Mouse (Mus musculus) liver, embryonic 13.5 days (tissue): ENCODE results near the gene Wnt1. TPM values are rescaled to one million over a fixed set of nuclear protein-coding genes. Genes with fewer than 3 reads are reported as not detected.

Experiments
- ATAC-seq: fragments of 200-750 bp; cut with Nextera tagmentation; 2 replicates; pipeline ENCODE4 v1.8.0; 2017; ENCODE audit warnings: low read depth, mild to moderate bottlenecking, moderate number of reproducible peaks, moderate library complexity
- DNase-seq: peaks from one replicate; pipeline ENCODE4 v3.0.0; 2022
- H3K27ac ChIP-seq: fragments of 300-500 bp; sonication (generic); 2 replicates; pipeline ENCODE4 v1.5.1; 2015; ENCODE audit warnings: moderate library complexity, mild to moderate bottlenecking, inconsistent platforms
- H3K27me3 ChIP-seq: fragments of 300-500 bp; sonication (generic); 2 replicates; pipeline ENCODE4 v1.6.1; 2015; ENCODE audit warnings: mild to moderate bottlenecking, inconsistent platforms
- H3K36me3 ChIP-seq: fragments of 300-500 bp; sonication (generic); 2 replicates; pipeline ENCODE4 v1.6.1; 2015; ENCODE audit warnings: mild to moderate bottlenecking, inconsistent platforms
- H3K4me1 ChIP-seq: fragments of 300-500 bp; sonication (generic); replicated peaks from 2 replicates; pipeline ENCODE4 v1.6.1; 2015; ENCODE audit warnings: inconsistent platforms
- H3K4me2 ChIP-seq: fragments of 300-500 bp; sonication (generic); 2 replicates; pipeline ENCODE4 v1.6.1; 2015; ENCODE audit warnings: inconsistent platforms, mild to moderate bottlenecking, moderate library complexity
- H3K4me3 ChIP-seq: fragments of 300-500 bp; sonication (generic); replicated peaks from 2 replicates; pipeline ENCODE4 v1.5.1; 2015; ENCODE audit warnings: mild to moderate bottlenecking, inconsistent platforms
- H3K9ac ChIP-seq: fragments of 300-500 bp; sonication (generic); 2 replicates; pipeline ENCODE4 v1.6.1; 2015; ENCODE audit warnings: mild to moderate bottlenecking, inconsistent platforms
- H3K9me3 ChIP-seq: fragments of 300-500 bp; sonication (generic); replicated peaks from 2 replicates; pipeline ENCODE4 v1.6.1; 2016; ENCODE audit warnings: inconsistent platforms
- WGBS: fragments of 180-500 bp; shearing (Covaris S2); methylation state at CpG from one replicate; pipeline ENCODE4 v1.1.7; 2015; ENCODE audit not compliant: insufficient replicate concordance; 5-methylcytosine and 5-hydroxymethylcytosine counted together
- polyA plus RNA-seq: library from polyadenylated mRNA; unstranded; fragments of >200 nt; fragmentation: Nextera tagmentation; extraction: Ambion mirVana; gene quantifications from 2 replicates; pipeline ENCODE4 v1.2.1, GENCODE M21; 2015

Gene Wnt1
- polyA plus RNA-seq, 1 experiment from 2014 or later = not detected

DNA sequence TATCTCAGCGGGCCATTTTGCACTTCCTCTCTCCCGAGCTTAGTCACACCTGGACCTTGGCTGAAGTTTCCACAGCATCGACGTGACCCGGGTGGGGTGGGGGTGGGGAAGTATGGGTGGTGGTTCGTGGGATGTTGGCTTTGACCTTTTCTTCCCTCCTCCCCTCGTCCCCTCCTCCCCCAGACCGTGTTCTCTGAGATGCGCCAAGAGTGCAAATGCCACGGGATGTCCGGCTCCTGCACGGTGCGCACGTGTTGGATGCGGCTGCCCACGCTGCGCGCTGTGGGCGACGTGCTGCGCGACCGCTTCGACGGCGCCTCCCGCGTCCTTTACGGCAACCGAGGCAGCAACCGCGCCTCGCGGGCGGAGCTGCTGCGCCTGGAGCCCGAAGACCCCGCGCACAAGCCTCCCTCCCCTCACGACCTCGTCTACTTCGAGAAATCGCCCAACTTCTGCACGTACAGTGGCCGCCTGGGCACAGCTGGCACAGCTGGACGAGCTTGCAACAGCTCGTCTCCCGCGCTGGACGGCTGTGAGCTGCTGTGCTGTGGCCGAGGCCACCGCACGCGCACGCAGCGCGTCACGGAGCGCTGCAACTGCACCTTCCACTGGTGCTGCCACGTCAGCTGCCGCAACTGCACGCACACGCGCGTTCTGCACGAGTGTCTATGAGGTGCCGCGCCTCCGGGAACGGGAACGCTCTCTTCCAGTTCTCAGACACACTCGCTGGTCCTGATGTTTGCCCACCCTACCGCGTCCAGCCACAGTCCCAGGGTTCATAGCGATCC is 2.8 kb downstream of the Wnt1 start:
- Histone ChIP-seq H3K27me3 (peaks cover 100% of the 10 kb centered on the region), H3K27ac (no peak overlapping the region), H3K4me2 (no peak overlapping the region), H3K9ac (no peak overlapping the region), H3K9me3 (no peaks in the 10 kb centered on the region), H3K36me3 (no peaks in the 10 kb centered on the region), H3K4me3 (peak overlapping the region; percentile 4), H3K4me1 (peaks cover 18% of the 10 kb centered on the region)
- DNase-seq (no peak), ATAC-seq (no peak)
- WGBS = 3% methylated on average over 75 of the region's 75 CpGs

- H3K36me3 ChIP-seq = no peaks in the 10 kb centered on the region
- no peaks in the 10 kb centered on the region for H3K9me3 ChIP-seq
- peaks cover 18% of the 10 kb centered on the region for H3K4me1 ChIP-seq
- H3K27me3 ChIP-seq = peaks cover 100% of the 10 kb centered on the region
- ATAC-seq (no peak), DNase-seq (no peak)
- no peak overlapping the region for H3K27ac ChIP-seq
- H3K9ac ChIP-seq = no peak overlapping the region
- no peak overlapping the region for H3K4me3 ChIP-seq
- H3K4me2 ChIP-seq = no peak overlapping the region
- 5% methylated on average over 13 of the region's 13 CpGs for WGBS
Observed at GRCm38 (mm10) chr15:98793141-98793698, 3.6 kb downstream of the Wnt1 start.

DNA sequence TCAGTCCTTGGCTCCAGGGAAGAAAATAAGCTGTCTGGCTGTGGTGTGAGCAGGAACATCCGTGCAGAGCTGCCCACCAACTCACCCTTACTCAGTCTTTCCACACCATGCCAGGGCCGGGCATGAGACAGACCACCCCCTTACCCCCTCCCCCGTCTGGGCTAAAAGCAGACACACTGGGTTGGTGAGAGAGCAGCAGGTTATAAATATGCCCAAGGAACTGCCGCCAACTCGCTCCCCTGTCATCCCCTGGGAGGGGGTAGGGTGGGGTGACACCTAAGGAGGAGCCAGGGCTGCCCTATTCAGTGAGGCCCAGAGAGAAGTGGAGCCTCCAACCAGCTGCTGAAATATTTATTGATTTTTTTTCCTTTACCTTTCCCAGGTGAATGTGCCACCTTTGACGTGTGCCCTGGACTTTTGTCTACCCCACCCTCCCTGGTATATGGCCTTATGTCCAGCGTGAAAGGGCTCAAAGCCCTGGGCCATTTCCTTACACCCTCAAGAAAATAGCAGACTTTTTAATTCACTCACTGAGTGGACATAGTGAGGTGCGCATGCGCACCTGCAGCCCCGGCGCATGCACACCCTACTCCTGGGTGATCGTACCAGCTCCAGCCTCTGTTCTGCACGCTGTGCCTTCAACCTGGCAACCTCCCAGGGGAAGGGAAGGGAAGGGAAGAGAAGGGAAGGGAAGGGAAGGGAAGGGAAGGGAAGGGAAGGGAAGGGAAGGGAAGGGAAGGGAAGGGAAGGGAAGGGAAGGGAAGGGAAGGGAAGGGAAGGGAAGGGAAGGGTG is 7.3 kb downstream of the Wnt1 start:
- no peak for DNase-seq
- no peak overlapping the region for H3K9ac ChIP-seq

GRCm38 (mm10) chr15:98797835-98798492 is 8.3 kb downstream of the Wnt1 start:
- H3K4me1 ChIP-seq = peaks cover 7% of the 10 kb centered on the region; the same call in 1 of the 2 replicates
- no peaks in the 10 kb centered on the region for H3K36me3 ChIP-seq
- DNase-seq = no peak
- no peak overlapping the region for H3K4me2 ChIP-seq
- no peak for ATAC-seq
- no peaks in the 10 kb centered on the region for H3K9me3 ChIP-seq
- H3K9ac ChIP-seq = no peak overlapping the region
- H3K27ac ChIP-seq = no peak overlapping the region
- H3K4me3 ChIP-seq = no peak overlapping the region
- peaks cover 100% of the 10 kb centered on the region for H3K27me3 ChIP-seq
- 6% methylated on average over 28 of the region's 28 CpGs for WGBS

More for the DNA sequence above, 7.3 kb downstream of the Wnt1 start:
- H3K4me1 ChIP-seq = peaks cover 12% of the 10 kb centered on the region; the same call in 1 of the 2 replicates
- 15% methylated on average over 13 of the region's 13 CpGs for WGBS
- no peak overlapping the region for H3K4me3 ChIP-seq
- no peaks in the 10 kb centered on the region for H3K36me3 ChIP-seq
- peaks cover 100% of the 10 kb centered on the region for H3K27me3 ChIP-seq
- no peaks in the 10 kb centered on the region for H3K9me3 ChIP-seq
- no peak overlapping the region for H3K27ac ChIP-seq
- no peak overlapping the region for H3K4me2 ChIP-seq
- no peak for ATAC-seq

- no peak overlapping the region for H3K4me3 ChIP-seq
- H3K27ac ChIP-seq = no peak overlapping the region
- DNase-seq (no peak), ATAC-seq (no peak)
- 31% methylated on average over 3 of the region's 3 CpGs for WGBS
- no peaks in the 10 kb centered on the region for H3K9me3 ChIP-seq
- no peaks in the 10 kb centered on the region for H3K36me3 ChIP-seq
- no peak overlapping the region for H3K4me2 ChIP-seq
- no peak overlapping the region for H3K9ac ChIP-seq
- H3K4me1 ChIP-seq = peaks cover 12% of the 10 kb centered on the region
- peaks cover 100% of the 10 kb centered on the region for H3K27me3 ChIP-seq
Observed at GRCm38 (mm10) chr15:98798903-98799302, 9.2 kb downstream of the Wnt1 start.

DNA sequence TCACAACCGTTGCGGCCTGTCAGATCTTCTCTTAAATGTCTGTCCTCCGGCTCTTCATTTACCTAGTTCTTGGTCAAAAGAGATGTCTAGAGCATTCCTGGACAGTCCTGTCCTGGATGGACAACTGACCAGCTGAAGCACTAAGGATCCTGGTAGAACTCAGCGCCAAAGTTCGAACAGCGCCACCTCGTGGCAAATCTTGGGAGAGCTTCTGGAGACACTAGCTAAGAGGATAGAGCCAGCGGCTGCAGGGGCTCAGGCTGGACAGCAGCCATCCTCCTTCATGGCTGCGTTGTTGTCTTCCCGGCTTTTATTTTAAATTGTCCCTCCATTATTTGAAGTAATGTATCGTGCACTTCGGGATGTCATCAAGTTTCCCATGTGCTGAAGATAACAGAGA is 9.7 kb downstream of the Wnt1 start:
- WGBS = 11% methylated on average over 12 of the region's 12 CpGs
- Histone ChIP-seq H3K4me3 (no peak overlapping the region), H3K36me3 (no peaks in the 10 kb centered on the region), H3K27ac (no peak overlapping the region), H3K4me2 (no peak overlapping the region), H3K9ac (no peak overlapping the region), H3K9me3 (no peaks in the 10 kb centered on the region), H3K27me3 (peaks cover 100% of the 10 kb centered on the region), H3K4me1 (peaks cover 15% of the 10 kb centered on the region)
- ATAC-seq (no peak), DNase-seq (peak; percentile 54)

GRCm38 (mm10) chr15:98802926-98803325 is 13.3 kb downstream of the Wnt1 start:
- Histone ChIP-seq H3K9ac (no peak overlapping the region), H3K27ac (no peak overlapping the region), H3K9me3 (no peaks in the 10 kb centered on the region), H3K36me3 (no peaks in the 10 kb centered on the region), H3K4me1 (peaks cover 43% of the 10 kb centered on the region), H3K27me3 (peaks cover 100% of the 10 kb centered on the region), H3K4me2 (no peak overlapping the region), H3K4me3 (no peak overlapping the region)
- DNase-seq (no peak), ATAC-seq (no peak)
- WGBS = 4% methylated on average over 8 of the region's 8 CpGs

DNA sequence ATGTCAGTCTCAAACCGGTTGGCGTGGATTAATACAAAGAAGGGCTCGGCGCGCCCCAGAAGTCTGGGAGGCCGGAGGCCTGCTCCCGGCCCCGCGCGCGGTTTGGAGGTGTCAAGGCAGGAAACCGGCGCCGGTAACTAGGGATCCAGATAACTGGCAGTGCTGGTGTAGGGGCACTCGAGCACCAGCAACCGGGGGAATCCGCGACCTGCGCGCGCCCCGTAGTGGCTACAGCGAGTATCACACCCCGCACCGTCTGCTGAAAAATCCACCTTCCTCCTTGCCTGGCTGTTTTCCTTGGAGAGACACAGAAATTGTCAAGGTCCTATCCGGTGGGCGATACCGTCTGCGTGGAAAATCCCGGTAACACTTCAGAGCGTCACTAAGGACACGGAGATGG is 14.4 kb downstream of the Wnt1 start:
- H3K27me3 ChIP-seq = peaks cover 100% of the 10 kb centered on the region
- peak overlapping the region; percentile 19; the same call in 1 of the 2 replicates for H3K4me3 ChIP-seq
- peak overlapping the region; percentile 31 for H3K4me2 ChIP-seq
- under 1% methylated on average over 32 of the region's 32 CpGs for WGBS
- H3K9ac ChIP-seq = no peak overlapping the region
- DNase-seq = peak; percentile 69
- no peaks in the 10 kb centered on the region for H3K36me3 ChIP-seq
- H3K4me1 ChIP-seq = peaks cover 49% of the 10 kb centered on the region
- H3K27ac ChIP-seq = no peak overlapping the region
- peak; percentile 42; the same call in 1 of the 2 replicates for ATAC-seq
- H3K9me3 ChIP-seq = no peaks in the 10 kb centered on the region

GRCm38 (mm10) chr15:98805324-98806040 is 15.8 kb downstream of the Wnt1 start:
- H3K4me3 ChIP-seq = peak overlapping the region; percentile 49
- H3K9ac ChIP-seq = peak overlapping the region; percentile 57
- DNase-seq = peak; percentile 27

DNA sequence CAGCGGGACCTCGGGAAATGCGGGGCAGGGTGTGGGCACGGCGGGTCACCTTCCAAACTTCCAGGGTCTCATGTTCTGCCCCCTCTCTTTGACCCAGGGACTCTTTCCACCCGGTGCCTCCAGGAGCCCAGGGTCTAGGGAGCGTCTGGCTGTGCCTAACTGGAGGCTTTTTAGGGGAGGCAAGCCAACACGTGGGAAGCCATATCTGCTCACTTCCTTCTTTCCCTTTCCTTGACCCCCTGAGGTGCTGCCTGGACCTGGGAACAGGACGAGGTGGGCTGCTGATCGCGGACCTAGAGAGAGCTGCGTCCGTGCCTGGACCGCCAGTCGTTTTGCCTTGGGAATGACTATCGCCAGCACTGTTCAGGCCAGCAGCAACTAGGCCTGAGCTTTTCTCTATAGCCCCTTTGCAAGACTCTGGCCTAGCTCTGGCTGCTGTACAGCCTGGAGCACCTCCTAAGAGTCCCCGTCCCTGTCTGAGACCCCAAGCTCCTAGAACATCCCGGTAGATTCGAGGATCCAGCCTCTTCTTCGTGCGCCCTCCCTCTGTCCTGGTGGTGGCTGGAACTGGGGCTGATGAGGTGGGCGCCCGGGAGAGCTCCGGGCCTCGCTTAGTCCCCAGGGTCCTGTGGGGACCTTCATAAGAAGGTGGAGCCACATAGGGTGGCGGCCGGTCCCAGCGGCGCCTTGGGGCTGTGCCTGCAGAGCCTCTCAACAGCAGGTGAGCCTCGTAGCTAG is 16.6 kb downstream of the Wnt1 start:
- ATAC-seq (peak; percentile 35; the same call in 1 of the 2 replicates), DNase-seq (no peak)
- no peak overlapping the region for H3K27ac ChIP-seq
- peaks cover 49% of the 10 kb centered on the region for H3K4me1 ChIP-seq
- peak overlapping the region; percentile 67 for H3K4me2 ChIP-seq
- H3K27me3 ChIP-seq = peaks cover 94% of the 10 kb centered on the region
- H3K36me3 ChIP-seq = peaks cover 7% of the 10 kb centered on the region
- H3K4me3 ChIP-seq = peak overlapping the region; percentile 49
- no peaks in the 10 kb centered on the region for H3K9me3 ChIP-seq
- 10% methylated on average over 30 of the region's 30 CpGs for WGBS
- H3K9ac ChIP-seq = peak overlapping the region; percentile 53; the same call in 1 of the 2 replicates

More at GRCm38 (mm10) chr15:98805324-98806040, 15.8 kb downstream of the Wnt1 start:
- no peak for ATAC-seq
- H3K36me3 ChIP-seq = no peaks in the 10 kb centered on the region
- WGBS = 2% methylated on average over 64 of the region's 64 CpGs
- no peak overlapping the region for H3K27ac ChIP-seq
- peaks cover 49% of the 10 kb centered on the region for H3K4me1 ChIP-seq
- H3K27me3 ChIP-seq = peaks cover 99% of the 10 kb centered on the region
- peak overlapping the region; percentile 67 for H3K4me2 ChIP-seq
- no peaks in the 10 kb centered on the region for H3K9me3 ChIP-seq
